12 mouse cellular contexts compared by ENCODE assay signal in the genomic region with DNA sequence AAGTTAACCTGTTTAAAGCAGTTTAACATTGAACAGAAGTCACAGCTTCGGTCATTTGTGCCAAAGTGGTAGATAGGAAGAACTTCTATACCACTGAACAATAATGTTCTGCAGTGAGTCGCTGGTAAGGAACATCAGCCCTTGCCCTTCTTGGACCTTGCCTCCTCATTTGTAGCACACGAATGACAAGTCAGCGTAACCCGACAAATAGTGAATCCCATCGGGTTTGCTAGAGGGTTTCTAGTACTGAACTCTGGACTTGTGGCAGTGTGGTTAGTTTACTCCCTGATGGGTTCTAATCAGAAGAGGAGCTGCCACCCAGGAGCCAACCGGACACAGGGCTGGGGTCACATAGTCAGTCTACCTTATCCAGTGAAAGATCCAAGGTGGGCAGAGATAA. TPM values are rescaled to one million over a fixed set of nuclear protein-coding genes. Genes with fewer than 3 reads are reported as not detected.
"Had no signal": no experiment of that assay in that cellular context is flagged by ENCODE, and none has a peak within 500 bp of the region (broad histone marks: within the 10 kb centered on the region; RNA-seq: fewer than 3 reads in every experiment).

No protein-coding gene starts in this region.

- DNase-seq: lung, adult 2 months; lung, postnatal 36 days; right cerebral cortex, postnatal 14 days; thymus, postnatal 4 days had no signal

- H3K27ac ChIP-seq: left cerebral cortex, adult 2 months; limb, embryonic 10.5 days; liver, embryonic 15.5 days; midbrain, embryonic 13.5 days had no signal

- ATAC-seq: midbrain, embryonic 13.5 days had no signal

- H3K4me3 ChIP-seq: left cerebral cortex, adult 2 months; limb, embryonic 10.5 days; liver, embryonic 15.5 days; midbrain, embryonic 13.5 days had no signal

- H3K9ac ChIP-seq: liver, embryonic 15.5 days; midbrain, embryonic 13.5 days had no signal

- H3K4me2 ChIP-seq: liver, embryonic 11.5 days; liver, embryonic 15.5 days; midbrain, embryonic 13.5 days had no signal

- H3K9me3 ChIP-seq: limb, embryonic 10.5 days; liver, embryonic 15.5 days; midbrain, embryonic 13.5 days had no signal

RNA-seq across cellular contexts. Expression of a gene that starts 44.0 kb away (rescaled TPM):
- polyA plus RNA-seq: intestine, embryonic 16.5 days; limb, embryonic 10.5 days; midbrain, embryonic 13.5 days; neural tube, embryonic 14.5 days; stomach, embryonic 16.5 days had no signal
